Mouse (Mus musculus) thymus, postnatal 25 days (tissue): Measurements from ENCODE around the gene Dpy19l1.

Source experiments
- DNase-seq: peaks from one replicate; pipeline ENCODE4 v3.0.0; 2022

Dpy19l1 gene

DNA sequence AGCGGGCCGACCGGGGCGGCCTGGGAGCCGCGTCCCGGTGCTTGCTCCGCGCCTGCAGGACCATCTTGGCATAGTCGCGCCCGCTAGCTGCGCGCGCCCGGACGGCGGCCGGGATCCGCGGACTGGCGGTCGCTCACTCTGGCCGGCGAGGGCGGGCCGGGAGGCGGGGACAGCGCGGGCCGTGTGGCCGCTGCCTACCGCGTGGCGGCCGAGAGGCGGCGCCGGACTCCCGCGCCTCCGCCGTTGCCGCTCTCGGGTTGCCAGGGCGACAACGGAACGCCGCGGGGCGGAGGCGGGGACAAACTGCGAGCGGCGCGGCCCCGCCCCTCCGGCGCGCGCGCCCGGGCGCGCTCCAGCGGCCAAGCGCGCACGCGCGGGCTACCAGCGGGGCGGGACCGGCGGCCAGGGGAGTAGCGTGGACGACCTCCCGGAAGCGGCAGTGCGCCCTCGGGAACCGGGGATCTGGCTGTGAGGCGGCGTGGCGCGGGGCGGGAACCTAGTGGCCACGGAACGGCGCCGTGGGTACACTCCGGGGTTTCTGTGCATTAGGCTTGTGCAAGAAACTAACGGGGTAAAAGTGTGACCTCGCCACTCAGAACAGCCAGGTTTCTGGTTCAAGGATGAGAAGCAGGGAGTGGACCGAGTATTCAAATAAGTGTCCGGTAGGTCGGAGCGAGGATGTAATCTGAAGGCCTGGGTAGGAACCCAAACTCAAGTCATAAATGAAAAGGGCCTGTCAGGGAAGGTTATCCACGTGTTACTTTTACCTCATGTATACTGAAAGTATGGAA lies at the start of gene Dpy19l1:
Dpy19l1 (minus strand) TSS at position 74 of the 791 bp plus-strand sequence.
- DNase-seq: peak; percentile 91

DNA sequence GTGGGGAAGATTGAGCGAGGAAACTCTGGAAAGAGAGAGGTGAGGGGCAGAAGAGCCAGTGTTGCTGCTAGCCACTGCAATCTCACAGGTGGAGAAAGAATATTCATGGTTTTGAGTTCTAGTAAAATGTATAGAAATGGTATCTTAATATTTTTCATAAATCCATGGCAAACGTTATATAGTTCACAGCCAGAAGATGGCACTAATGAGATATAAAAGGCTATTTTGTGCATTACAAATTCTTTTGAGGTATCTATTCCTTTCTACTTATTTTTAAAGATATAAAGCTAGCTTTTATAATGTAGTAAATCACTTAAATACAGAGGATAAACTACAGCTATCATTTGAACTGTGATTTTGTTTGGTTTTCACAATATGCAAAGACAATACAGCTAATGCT lies 35.2 kb upstream of the Dpy19l1 start:
- no peak for DNase-seq

DNA sequence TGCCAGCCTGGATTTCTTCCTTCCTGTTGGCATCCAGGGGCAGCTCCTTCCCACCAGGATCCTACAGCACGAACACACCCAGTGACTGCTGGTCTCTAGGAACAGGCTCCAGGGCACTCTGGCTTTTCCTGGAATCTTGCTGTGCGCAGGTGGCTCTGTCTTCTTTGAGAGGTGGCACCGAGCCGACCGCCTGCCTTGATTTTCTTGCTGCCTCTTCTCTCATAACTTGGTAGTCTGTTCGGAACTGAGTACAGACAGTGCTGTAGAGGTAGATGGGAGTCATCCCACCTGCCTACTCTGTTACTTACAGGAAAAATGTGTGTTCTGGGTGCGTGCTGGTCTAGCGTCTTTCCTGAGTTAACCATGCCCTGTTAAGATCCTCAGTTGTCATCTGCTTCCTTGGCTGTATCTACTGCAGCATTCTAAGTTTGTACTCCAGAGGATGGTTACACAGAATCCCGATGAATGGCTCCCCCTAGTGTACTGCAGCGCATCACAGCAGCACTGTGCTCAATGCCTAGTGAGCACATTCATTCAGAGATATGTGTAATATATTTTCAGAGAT lies 13.7 kb upstream of the Dpy19l1 start:
- DNase-seq: peak; percentile 50

DNA sequence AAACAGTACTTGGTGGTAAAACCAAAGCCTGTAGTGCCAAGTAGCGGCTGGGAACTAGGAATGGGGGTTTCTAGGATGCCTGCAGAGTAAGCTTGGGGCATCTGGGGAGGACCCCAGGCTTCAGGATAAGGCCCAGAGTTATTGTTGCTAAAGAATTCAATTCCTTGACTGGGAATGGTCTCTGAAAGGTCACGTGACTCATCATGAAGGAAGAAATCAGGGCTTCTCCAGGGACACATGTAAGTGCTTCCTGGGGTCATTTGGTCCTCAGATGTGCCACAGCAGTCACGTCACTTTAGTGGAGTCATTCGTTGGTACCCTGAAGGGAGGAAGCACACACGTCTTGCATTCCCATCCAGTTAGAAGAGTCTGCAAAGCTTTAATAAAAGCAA lies 11.1 kb upstream of the Dpy19l1 start:
- DNase-seq: no peak

DNA sequence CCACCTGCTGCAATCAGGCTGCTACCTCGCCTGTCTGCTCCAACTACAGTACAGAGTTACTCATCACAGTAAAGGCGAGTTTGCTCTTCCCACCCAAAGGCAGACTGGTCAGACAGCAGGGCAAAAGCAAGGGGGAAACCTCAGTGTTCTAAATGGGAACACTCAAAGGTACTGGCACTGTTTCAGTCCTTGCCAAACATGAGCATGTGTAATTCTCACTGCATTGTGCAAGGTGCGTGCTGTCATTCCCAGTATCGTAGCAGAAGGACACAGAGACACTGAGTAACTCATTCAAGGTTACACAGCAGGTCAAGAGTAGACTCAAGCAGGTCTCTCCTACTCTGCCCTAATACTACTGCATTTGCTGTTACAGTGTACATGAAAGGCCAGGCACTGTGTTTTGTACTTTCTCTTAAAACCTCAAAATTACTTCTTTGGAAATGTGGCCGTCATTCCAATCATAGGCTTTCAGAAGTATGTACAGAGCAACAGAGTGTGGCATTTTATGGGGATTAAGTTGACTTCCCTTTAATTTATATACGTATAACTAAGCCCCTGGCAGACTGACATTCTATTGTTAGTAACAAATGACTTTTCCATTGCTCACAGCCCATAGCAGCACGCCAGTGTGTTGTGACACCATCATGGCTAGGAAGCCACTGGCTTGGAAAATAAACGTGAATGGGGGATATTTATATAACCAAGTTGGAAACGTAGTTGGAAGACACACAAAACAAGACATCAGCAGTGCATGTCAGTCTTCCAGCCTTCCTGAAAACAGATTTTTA lies 10.5 kb upstream of the Dpy19l1 start:
- no peak for DNase-seq

DNA sequence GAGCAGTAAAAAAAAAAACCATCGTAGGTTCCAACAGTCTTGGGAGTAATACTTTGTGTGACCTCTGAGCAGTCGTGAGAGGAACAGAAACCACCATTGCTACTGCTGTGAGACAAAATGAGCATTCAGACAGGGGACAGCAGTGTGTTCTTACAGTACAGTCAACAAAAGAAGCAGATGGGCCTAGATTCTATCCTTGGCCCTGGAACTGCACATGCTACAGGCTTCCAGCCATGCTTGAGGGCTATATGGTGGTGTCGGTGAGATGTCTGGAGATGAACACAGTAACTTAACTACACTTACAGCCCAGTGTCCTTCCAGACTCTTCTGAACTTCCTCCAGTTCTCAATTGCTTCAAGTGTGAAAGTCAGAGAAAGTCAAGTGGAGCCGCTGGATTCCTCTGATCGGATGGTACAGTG lies 9.2 kb upstream of the Dpy19l1 start:
- no peak for DNase-seq

DNA sequence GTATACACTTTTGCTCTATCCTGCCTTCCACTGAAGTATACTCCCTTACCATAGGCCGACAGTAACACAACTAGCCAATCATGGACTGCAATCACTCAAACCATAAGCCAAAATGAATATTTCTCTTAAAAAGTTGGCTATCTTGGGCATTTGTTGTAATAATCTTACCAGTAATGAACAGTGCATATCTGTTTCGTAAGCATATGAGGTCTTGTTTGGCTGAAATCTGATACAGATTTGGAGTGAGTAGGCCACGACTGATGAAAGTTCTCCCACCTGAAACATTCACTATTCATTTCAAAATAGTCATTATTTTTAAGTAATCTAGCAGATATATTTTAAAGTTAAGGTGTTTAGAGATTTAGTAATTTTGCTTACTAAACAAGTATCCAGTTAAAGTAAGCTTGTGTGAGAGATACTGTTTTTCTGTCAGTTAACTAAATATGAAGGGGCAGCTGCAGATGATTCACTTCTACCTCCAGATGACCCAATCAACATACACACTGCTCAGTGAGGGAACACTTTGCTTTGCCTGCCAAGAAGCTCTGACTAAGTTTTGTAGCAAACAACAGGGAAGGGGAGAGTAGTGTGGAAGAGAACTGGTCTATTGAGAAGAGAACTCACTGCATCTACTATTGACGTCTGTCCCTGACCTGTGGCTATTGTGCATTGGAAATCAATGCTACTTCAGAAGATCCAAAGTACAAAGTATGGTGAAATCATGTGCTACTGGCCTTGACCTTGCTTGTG lies 8.6 kb upstream of the Dpy19l1 start:
- DNase-seq: no peak

DNA sequence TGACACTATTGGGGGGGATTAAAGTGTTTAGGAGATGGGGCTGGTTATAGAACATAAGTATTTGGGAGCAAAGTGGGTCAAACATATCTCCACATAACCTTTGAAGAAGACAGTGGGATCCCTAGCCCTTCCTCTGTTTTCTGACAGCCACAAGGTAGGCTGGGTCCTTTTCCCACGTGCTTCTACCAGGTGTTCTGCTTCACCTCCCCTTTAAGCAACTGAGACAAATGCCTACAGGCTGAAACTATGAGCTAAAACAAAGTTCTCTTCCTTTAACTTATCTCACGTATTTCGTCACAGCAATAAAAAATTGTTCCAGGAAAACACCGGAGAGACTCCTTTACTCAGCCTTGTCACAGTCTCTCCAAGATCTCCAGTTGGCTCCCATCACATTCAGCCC lies 5.9 kb upstream of the Dpy19l1 start:
- no peak for DNase-seq

DNA sequence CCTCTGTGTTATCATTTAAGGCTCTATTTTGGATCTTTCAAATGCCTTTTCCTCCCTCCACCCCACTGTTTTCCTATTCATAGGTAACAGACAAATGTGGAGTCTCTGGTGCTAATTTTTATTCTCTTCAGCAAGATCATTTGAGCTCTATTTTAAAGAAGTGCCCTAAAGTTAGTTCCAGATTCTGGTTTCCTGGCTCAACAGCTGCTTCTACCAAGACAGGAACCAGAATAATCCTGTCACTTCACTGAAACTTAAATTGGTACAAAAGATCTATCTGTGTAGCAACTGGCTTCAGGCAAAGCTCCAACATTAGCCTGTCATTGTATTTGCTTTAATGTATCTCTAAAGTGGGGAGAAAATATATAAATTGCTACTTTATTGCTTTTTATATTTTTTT lies 3.6 kb upstream of the Dpy19l1 start:
- DNase-seq: no peak

DNA sequence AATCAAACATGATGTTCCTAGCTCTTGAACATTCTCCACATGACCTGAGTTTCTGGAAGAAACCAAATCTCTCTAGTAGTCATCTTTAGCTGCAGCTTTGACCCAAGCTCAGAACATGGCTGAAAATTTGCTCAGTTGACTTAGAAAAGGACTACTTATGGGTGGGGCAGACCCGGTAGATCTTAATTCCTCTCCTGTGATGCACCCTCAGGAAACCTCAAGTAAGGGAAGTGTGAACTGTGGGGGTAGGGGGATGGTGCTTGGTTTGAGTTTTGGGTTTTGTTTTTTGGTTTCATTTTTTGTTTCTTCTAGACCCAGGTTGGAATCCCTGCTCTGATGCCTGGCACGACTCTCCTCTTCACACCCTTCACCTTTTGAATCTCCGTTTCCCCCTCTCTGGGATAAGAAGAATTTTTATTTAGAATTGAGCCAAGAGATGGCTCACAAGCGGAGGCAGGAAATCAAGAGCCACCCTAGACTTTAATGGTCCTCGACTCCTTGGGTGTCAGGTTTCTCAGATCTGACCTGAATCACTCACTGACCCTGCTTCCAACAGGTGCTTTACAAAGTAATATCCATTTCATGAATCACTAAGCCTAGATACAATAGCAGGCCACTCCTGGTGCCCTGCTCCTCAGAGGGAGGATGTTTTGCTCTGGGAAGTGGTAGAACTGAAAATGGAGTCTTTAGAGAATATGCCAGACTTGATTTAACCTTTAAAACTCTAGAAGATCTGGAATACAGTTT lies 2.2 kb upstream of the Dpy19l1 start:
- peak; percentile 25 for DNase-seq

DNA sequence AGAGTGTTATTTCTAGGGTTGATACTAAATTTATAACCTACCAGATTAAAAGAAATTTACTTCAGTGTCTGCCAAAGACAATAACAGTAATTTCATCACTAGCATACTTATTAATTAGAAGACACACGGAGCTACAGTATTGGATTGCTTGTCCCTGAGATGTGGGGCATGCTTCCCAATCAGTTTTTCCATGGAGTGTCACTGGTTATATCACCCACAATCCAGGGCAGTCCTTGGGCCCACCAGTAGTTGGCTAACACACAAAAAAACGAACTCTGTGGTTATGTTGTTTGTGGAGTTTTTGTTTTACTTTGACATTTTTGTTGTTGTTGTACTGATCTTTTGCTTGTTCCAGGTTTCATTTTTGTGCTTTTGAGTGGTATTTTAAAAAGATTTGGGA lies 1.4 kb upstream of the Dpy19l1 start:
- DNase-seq: no peak

DNA sequence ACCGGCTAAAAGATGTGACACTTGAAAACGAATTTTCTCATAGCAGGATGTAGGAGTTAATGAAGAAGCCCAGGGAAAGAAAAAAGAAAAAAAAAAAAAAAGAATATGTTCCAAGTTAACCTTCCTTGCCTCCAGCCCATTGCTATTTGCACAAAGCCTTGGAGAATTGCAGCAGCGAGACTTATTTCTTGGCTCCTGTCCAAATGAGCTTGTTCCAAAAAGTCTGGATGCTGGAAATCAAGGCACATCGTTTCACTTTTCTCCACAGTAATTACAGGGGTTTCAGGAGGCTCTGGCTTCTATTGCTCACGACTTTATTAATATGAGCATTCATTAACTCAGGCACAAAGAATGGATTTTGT lies 899 bp upstream of the Dpy19l1 start:
- DNase-seq: no peak

DNA sequence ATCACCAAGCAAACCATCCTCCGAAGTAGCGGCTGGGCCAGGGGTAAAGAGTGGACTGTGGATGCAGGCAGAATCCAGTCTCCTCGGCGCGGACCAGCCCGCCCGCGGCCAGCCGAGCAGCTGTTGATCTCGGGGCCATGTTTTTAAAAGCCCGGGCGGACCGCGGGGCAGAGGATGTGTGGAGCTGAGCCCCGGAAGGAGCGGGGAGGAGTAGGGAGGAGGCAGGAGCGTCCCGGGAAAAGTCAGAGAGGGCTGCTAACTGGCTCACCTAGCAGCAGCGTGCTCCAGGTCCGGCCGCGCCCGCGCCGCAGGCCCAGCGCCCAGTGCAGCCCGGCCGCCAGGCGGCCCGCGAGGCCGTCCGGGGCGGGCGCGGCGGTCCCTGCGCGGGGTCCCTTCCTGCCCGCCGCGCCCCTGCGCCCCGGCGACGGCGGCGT lies 352 bp downstream of the Dpy19l1 start:
- no peak for DNase-seq

DNA sequence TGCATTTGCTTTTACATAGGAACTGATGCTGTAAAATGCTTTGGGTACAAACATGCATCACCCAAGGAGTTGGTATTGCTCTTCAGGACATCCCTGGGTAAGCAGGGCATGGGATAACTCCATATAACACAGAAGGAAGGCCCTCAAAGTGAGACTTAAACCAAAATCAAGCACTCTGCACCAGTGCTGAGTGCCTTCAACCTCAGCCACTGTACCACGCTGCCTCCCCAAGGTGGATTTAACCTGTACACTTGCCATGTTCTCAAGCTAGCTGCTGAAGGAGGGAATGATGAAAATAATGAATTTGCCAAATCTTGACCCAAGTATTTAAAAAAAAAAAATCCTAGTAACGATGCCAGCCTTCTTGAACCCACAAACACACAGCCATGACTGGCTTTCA lies 1.3 kb downstream of the Dpy19l1 start:
- no peak for DNase-seq

DNA sequence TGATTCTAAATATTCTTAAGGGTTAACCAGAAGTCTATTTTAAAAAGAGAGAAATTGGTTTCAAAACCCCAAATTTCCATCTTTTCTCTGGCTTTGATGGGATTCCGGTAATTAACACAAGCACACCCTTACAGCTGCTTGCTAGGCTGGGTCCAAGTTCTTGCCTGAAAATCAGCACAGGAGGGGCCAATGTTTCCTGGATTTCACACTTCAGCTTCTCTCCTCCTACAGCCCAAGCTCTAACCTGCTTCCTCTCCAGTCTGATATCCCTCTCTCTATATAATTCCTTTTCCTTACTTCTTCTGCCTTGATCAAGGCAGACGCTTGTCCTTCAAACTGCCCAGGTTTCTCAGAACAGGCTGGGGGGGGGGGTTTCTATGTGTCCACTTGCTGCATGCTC lies 6.7 kb downstream of the Dpy19l1 start:
- no peak for DNase-seq

DNA sequence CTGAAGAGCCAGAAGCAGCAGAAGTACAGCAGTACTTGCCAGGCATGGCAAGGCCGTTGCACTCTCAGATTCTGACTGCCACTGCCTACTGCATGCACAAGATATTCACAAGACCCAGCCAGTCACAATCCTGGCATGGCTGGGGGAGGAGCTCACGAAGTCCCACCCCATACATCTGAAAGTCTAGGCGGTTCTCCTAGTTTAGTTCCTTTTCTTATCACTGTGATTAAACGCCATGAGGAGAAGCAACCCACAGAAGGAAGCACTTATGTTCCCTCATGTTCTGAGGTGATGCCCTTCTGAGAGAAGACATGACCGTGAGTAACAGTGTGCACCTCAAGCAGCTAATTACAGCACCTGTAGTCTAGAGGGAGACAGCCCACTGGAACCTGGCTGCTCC lies 12.4 kb downstream of the Dpy19l1 start:
- DNase-seq: no peak

DNA sequence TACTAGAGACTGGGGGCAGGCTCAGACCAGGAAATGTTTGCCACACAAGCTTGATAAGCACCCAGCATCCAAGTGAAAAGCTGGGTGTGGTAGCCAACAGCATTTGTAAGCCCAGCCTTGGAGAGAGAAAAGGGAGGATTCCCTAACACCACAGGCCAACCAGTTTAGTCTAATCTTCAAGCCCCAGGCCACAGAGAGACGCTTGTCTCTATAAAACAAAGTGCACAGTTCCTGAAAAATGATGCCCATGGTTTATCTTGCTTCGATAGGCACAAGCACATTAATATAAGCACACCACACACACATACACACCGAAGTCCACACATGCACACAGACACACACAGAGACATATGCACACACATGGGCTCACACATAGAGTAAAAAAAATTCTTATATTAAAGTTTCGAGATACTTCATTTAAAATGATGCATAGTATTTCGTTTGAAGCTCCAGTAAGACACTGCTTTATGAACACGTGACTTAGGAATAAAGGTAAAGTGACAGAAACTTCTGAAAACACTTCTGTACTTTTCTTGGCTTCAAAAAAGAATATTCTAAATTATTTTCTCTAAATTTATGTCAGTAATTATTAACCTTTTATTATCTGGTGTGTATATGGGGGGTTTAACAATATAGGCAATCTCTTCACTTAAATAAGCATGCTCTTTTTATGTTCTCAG lies 14.4 kb downstream of the Dpy19l1 start:
- DNase-seq: no peak

DNA sequence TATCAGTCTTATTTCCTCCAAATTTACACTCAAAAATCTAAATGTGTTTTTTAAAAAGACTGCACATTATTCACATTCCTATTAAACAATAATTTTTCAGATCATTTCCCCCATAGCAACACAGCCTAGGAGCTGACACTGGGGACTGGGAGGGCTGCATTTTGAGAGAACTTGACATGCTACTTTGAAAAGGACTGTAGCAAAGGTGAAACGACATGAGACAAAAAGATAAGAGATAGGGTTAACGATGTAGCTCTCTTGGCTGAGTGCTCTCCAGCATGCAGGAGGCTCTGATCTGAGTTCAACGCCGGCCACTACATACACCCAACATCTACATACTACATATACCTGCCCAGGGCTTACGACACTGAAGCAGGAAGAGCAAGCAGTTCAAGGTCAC lies 20.6 kb downstream of the Dpy19l1 start:
- DNase-seq: no peak

DNA sequence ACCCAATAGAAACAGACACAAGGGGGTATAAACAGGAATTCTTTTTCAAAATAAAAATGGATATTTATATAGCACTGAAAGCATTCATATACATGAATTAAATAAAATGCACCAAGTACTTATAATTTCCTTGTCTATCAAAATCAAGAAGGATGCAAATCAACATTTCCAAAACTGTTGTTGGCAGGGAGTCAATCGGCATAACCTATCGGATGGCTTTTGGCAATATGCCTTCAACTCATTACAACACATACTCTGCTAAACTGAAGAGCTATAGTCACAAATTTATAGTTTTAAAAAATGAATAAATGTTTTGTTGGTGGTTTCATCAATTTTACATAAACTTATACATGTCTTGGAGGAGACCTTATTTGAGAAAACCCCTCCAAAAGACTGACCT lies 25.7 kb downstream of the Dpy19l1 start:
- no peak for DNase-seq

DNA sequence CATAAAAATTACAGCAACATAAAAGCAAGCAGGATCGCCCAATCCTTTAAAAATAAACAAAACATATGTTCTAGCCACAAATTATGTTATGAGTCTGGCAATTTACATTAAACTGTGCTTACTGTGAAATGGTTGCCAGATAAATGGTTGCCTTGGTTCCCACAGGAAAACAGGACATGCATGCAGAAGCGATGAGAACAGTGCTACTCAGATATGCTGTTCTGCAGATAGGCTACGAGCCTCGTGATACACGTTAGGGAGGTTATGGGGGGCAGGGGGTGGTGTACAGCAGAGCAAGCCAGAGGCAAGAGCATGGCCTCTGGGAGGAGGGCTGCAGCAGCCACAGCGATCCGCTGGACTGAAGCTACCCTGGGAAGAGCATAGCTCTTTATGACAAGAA lies 29.1 kb downstream of the Dpy19l1 start:
- no peak for DNase-seq

DNA sequence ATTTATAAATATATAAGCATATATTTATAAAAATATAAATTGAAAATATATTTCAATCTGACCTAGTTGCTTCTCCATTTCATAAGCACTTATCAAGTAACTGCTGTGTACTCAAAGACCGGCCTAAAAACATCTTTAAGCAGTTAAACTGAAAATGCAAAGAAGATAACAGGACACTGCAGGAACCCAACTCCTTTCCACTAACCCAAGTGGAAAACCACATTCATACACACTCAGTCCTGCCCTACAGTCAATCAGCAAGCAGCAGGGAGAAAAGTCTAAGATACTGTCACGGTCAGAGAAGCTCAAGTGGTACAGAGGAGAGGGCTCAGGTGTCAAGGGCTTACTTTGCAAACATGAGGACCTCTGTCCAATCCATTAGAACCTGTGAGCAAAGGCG lies 30.4 kb downstream of the Dpy19l1 start:
- no peak for DNase-seq

DNA sequence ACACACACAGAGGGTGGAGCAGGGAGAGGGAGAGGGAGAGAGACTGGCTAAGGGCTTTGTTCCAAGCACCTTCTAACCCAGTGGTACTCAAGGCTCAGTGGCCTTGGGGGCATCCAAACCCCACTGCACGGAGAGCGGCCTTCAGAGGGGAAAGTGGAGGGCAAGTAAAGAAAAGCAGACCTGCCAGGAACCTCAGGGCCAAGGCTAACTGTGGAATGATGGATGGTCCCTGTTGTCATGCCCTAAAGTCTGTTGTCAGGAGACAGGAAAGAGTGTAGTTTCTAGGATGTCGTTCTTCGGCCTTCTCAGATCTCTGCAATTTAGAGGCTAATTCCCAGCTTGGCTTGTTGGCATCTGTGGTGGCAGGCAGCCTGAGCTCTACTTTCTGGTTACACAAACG lies 32.8 kb downstream of the Dpy19l1 start:
- no peak for DNase-seq
